ENCODE assay signal across 19 mouse cellular contexts in genomic region chr10:21755717-21756116, GRCm38 (mm10).
DNase-seq lines count a peak whose midpoint lies in the region; ATAC-seq lines count a peak whose summit lies in the region.
"Had no signal": no experiment of that assay in that cellular context is flagged by ENCODE, and none has a peak within 500 bp of the region (broad histone marks: within the 10 kb centered on the region; RNA-seq: fewer than 3 reads in every experiment).

No protein-coding gene starts in this region.

- WGBS in heart, embryonic 10.5 days = 78% methylated on average over 4 of the region's 4 CpGs
- WGBS in midbrain, embryonic 14.5 days = 87% methylated on average over 4 of the region's 4 CpGs

- no peaks in the 10 kb centered on the region for H3K36me3 ChIP-seq in heart, embryonic 10.5 days
- H3K36me3 ChIP-seq in midbrain, embryonic 14.5 days (ENCODE audit: control insufficient read depth, insufficient read depth, low read length) = no peaks in the 10 kb centered on the region
- H3K36me3 ChIP-seq: embryonic facial prominence, embryonic 15.5 days; heart, embryonic 15.5 days; hindbrain, embryonic 13.5 days had no signal

- no peak overlapping the region for H3K27ac ChIP-seq in heart, embryonic 10.5 days
- H3K27ac ChIP-seq in midbrain, embryonic 14.5 days (replicated peaks; ENCODE audit: low read depth, low read length) = peak overlapping the region; percentile 76
- H3K27ac ChIP-seq: embryonic facial prominence, embryonic 15.5 days; heart, embryonic 15.5 days; hindbrain, postnatal 0 days had no signal

- no peaks in the 10 kb centered on the region for H3K4me1 ChIP-seq in heart, embryonic 10.5 days
- H3K4me1 ChIP-seq in midbrain, embryonic 14.5 days (ENCODE audit: control insufficient read depth, insufficient read depth, low read length) = peaks cover 11% of the 10 kb centered on the region
- H3K4me1 ChIP-seq: heart, embryonic 15.5 days had no signal

- ATAC-seq in midbrain, embryonic 14.5 days (ENCODE audit: low FRiP score, low TSS enrichment) = no peak
- ATAC-seq: hindbrain, postnatal 0 days had no signal

- no peaks in the 10 kb centered on the region for H3K9me3 ChIP-seq in heart, embryonic 10.5 days
- no peaks in the 10 kb centered on the region for H3K9me3 ChIP-seq in midbrain, embryonic 14.5 days (ENCODE audit: control insufficient read depth, low read length)
- H3K9me3 ChIP-seq: embryonic facial prominence, embryonic 15.5 days; heart, embryonic 15.5 days; hindbrain, embryonic 13.5 days had no signal

- H3K9ac ChIP-seq in midbrain, embryonic 14.5 days (replicated peaks; ENCODE audit: low read length) = no peak overlapping the region
- H3K9ac ChIP-seq: embryonic facial prominence, embryonic 15.5 days; heart, embryonic 15.5 days; hindbrain, embryonic 13.5 days had no signal

- no peaks in the 10 kb centered on the region for H3K27me3 ChIP-seq in heart, embryonic 10.5 days (ENCODE audit: insufficient read depth, poor library complexity, severe bottlenecking)
- no peaks in the 10 kb centered on the region for H3K27me3 ChIP-seq in midbrain, embryonic 14.5 days (ENCODE audit: control insufficient read depth, insufficient read depth, low read length)
- H3K27me3 ChIP-seq: embryonic facial prominence, embryonic 15.5 days; heart, embryonic 15.5 days; hindbrain, embryonic 13.5 days had no signal

- DNase-seq in cerebellum, postnatal 10 days = peak; percentile 24 to 30
- DNase-seq in cerebellum, adult 9-11 months = no peak
- peak; percentile 68 for DNase-seq in heart, adult 11 months
- DNase-seq in heart, embryonic 10.5 days (ENCODE audit: low spot score) = no peak
- peak; percentile 33 for DNase-seq in brain, adult 2 months (ENCODE audit: low read depth, low spot score)
- DNase-seq in midbrain, embryonic 14.5 days = no peak
- no peak for DNase-seq in adrenal gland, postnatal 4 days (ENCODE audit: low spot score in 2 of 2)
- DNase-seq: adrenal gland, adult 2 months; adrenal gland, postnatal 25 days; gastrocnemius, postnatal 14 days; heart, postnatal 14 days; kidney, adult 11 months; kidney, adult 9 months had no signal

- no peak overlapping the region for H3K4me2 ChIP-seq in midbrain, embryonic 14.5 days (ENCODE audit: low read length)
- H3K4me2 ChIP-seq: embryonic facial prominence, embryonic 15.5 days; heart, embryonic 11.5 days; heart, embryonic 15.5 days; hindbrain, embryonic 13.5 days had no signal

- H3K4me3 ChIP-seq in heart, embryonic 10.5 days = no peak overlapping the region
- no peak overlapping the region for H3K4me3 ChIP-seq in midbrain, embryonic 14.5 days (replicated peaks; ENCODE audit: low read depth, low read length)
- H3K4me3 ChIP-seq: embryonic facial prominence, embryonic 15.5 days; erythroblast, embryonic 14.5 days; heart, embryonic 15.5 days; hindbrain, embryonic 13.5 days had no signal

Comparison
In these comparisons a context has a peak if more than half of its experiments do, and no peak if none do; other contexts are left out.
1. DNase-seq: peak in cerebellum, postnatal 10 days (2 of 2), heart, adult 11 months (single experiment) and brain, adult 2 months (single experiment); none in cerebellum, adult 9-11 months (single experiment), heart, embryonic 10.5 days (single experiment), midbrain, embryonic 14.5 days (single experiment) and adrenal gland, postnatal 4 days (0 of 2).